Mouse (Mus musculus): Measurements from ENCODE around the gene Plin2.

GRCm38 (mm10) chr4:86676756-86677155 lies 6.9 kb upstream of the Plin2 start:
- TF ChIP-seq POLR2A (IDR thresholded peaks at IDR 0.05; ENCODE audit: extremely low read depth, insufficient read depth, low read length) (no peak), CTCF (IDR thresholded peaks at IDR 0.05; ENCODE audit: extremely low read depth, insufficient read depth, low read length) (no peak)

All from cortical plate, adult 2 months (tissue).